Mouse (Mus musculus): ENCODE results near the gene Sbsn.

DNA sequence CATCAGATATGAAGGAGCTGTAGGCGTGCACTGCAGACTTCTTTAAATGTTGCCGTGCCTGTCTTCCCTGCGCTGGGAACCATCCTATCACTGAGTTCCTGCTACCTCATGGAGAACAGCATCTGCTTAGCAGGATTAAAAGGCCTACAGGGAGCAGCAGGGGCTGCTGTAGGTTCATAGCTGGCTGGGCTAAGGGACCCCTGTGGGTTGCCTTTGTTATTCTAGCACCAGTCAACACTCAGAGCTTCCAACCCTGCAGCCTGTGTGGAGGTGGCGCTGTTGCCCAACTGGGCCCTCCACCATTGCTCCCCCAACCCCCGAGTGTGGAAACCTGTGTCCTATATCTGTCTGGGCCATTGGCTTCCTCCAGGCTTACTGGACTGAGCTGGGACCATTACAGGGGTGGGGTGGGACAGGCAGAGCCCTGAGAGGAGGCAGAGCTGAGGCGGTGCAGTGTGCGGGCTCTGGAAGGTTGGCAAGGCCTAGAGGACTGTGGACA, 25.9 kb downstream of the Sbsn start:
- TF ChIP-seq CTCF (IDR thresholded peaks at IDR 0.05; ENCODE audit: extremely low read depth, insufficient read depth, insufficient read length, insufficient replicate concordance) (no peak), POLR2A (IDR thresholded peaks at IDR 0.05; ENCODE audit: low read depth, low read length) (no peak)

All from spleen, adult 2 months (tissue).